ENCODE assay signal across 8 mouse cellular contexts in the genomic region with DNA sequence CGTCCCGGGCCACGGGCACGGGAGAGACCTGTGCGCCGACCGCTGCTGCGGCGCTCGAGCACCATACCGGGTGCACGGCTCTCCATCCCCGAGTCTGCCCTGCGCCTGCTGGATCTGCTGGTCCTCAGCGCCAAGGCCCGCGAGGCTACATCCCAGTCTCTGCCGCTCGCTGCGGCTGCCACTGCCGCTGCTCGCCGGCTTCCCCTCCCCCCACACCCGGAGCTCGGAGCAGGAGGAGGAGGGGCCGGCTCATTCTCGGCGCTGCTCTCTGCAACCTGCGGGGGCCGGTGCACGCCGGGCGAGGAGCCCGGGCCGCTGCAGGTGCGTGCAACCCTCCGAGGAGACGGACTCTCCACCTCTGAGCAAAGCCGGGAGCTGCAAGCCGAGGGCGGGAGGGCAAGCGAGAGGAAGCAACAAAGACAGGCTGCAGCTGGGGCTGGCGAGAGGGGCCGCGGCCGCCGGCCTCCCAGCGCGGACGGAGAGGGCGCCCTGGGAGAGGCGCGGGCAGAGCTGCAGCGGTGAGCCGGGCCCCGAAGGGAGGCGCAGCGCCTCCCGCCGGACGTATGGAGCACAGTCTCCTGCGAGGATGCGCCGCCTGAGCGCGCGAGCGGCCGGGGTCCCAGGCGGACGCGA. TPM values are rescaled to one million over a fixed set of nuclear protein-coding genes. Genes with fewer than 3 reads are reported as not detected.
DNase-seq lines count a peak whose midpoint lies in the region; ATAC-seq lines count a peak whose summit lies in the region.

A gene (plus strand): TSS at position 452 of the 633 bp plus-strand sequence.

- H3K4me3 ChIP-seq in erythroblast, embryonic 14.5 days (replicated peaks), result peak within 1 kb of the TSS; percentile 61

- intact Hi-C loops in left cerebral cortex, postnatal 25 days (cut with DNase I), result loop anchor here (2.0 to 5.0 kb wide), 3 partner anchors 41 to 205 kb away; a partner anchor contains a TSS

- ATAC-seq in erythroblast, adult 5-6 weeks (replicated peaks; ENCODE audit: low FRiP score, poor library complexity, severe bottlenecking), result no peak
- ATAC-seq in megakaryocyte progenitor cell, adult 5-6 weeks (replicated peaks; ENCODE audit: poor library complexity), result peak; percentile 35

- H3K4me1 ChIP-seq in erythroblast, embryonic 14.5 days (ENCODE audit: control insufficient read depth), result peaks cover 24% of the 10 kb centered on the region

- peaks cover 15% of the 10 kb centered on the region for H3K9me3 ChIP-seq in erythroblast, embryonic 14.5 days (ENCODE audit: control insufficient read depth, low read length)

- H3K36me3 ChIP-seq in erythroblast, embryonic 14.5 days (ENCODE audit: control insufficient read depth), result no peaks in the 10 kb centered on the region

- peak; percentile 72 for DNase-seq in cerebellum, adult 9-10 months
- peak; percentile 53 to 64 for DNase-seq in frontal cortex, postnatal 14 days (ENCODE audit: low spot score in 2 of 2)
- DNase-seq in induced T-regulatory cell, adult 2 months (ENCODE audit: low read depth), result peak; percentile 75
- DNase-seq in left cerebral cortex, postnatal 25 days (ENCODE audit: low spot score in 2 of 2), result peak; percentile 59 to 76
- DNase-seq in spleen, adult 12 weeks (ENCODE audit: low spot score), result peak; percentile 22

- H3K27me3 ChIP-seq in erythroblast, embryonic 14.5 days (ENCODE audit: control insufficient read depth), result peaks cover 82% of the 10 kb centered on the region

RNA-seq across cellular contexts. Expression of the gene that starts here (rescaled TPM):
- polyA plus RNA-seq in erythroblast, embryonic 14.5 days (2012), result 0.02 and 0.16 TPM in 2 replicates
- total RNA-seq in erythroblast, adult 5-6 weeks (2015; ENCODE audit: low replicate concordance), result 1.2 TPM in 1 of 2 replicates, not detected in the other
- not detected in 2 replicates for total RNA-seq in erythroblast, adult 5-6 weeks (2017; ENCODE audit: low replicate concordance)
- 10 to 100 TPM in 1 of 2 experiments, 1 to 10 TPM in 1; 6.8 to 12.8 TPM for total RNA-seq in left cerebral cortex, postnatal 25 days (2021)
- total RNA-seq in megakaryocyte progenitor cell, adult 5-6 weeks (2015), result 0.47 and 0.88 TPM in 2 replicates
- total RNA-seq in megakaryocyte progenitor cell, adult 5-6 weeks (2017), result 0.04 TPM in 1 of 2 replicates, not detected in the other

Comparison
In these comparisons a context has a peak if more than half of its experiments do, and no peak if none do; other contexts are left out.
1. Peak in ATAC-seq in megakaryocyte progenitor cell, adult 5-6 weeks; RNA of the gene not detected or under 1 TPM.
2. DNase-seq: peak in every context shown above with its lines; median percentile 75 in induced T-regulatory cell, adult 2 months; 72 in cerebellum, adult 9-10 months; 68 in left cerebral cortex, postnatal 25 days; 58 in frontal cortex, postnatal 14 days; 22 in spleen, adult 12 weeks.